Mouse (Mus musculus): ENCODE data around the gene Frat2. TPM values are rescaled to one million over a fixed set of nuclear protein-coding genes. Genes with fewer than 3 reads are reported as not detected.
A peak's percentile ranks its signal among the peaks of the same experiment; 100 is the strongest.
"Not testable (repeated sequence)": the region's sequence is repeated elsewhere in the genome, so short reads cannot be mapped to it uniquely, and the experiment has no call there.

Frat2 gene
- polyA plus RNA-seq, 1 experiment from 2014 or later: 3.0 TPM

DNA sequence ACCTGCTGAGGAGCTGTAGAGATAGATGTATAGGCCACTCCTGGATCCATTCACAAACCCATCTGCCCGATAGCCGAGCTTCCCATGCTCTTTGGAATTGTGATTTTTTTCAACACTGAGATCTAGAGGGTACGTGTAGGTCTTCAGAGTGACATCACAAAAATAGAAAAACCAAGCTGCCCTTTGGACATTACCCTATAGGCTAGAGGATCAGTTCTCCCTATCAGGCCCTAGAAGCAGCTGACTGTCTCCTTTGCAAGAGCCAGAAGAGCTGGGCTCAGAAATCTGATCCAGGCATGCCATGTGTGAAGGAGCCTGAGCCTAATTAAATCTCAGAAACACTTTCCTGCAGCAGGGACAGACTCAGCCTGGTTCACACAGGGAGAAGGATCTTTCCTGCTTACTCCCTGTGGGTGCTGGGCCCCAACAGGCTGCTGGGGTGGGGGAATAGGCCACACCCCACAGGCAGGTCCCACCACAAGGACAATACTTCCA is 9.9 kb upstream of the Frat2 start:
- Histone ChIP-seq H3K9me3 (replicated peaks) (no peaks in the 10 kb centered on the region), H3K36me3 (peaks cover 25% of the 10 kb centered on the region), H3K27ac (no peak overlapping the region), H3K4me3 (no peak overlapping the region), H3K4me1 (peaks cover 13% of the 10 kb centered on the region), H3K27me3 (ENCODE audit: low read depth, poor library complexity, severe bottlenecking) (no peaks in the 10 kb centered on the region)
- DNase-seq (ENCODE audit: low spot score): no peak
- 85% methylated on average over 3 of the region's 3 CpGs for WGBS

DNA sequence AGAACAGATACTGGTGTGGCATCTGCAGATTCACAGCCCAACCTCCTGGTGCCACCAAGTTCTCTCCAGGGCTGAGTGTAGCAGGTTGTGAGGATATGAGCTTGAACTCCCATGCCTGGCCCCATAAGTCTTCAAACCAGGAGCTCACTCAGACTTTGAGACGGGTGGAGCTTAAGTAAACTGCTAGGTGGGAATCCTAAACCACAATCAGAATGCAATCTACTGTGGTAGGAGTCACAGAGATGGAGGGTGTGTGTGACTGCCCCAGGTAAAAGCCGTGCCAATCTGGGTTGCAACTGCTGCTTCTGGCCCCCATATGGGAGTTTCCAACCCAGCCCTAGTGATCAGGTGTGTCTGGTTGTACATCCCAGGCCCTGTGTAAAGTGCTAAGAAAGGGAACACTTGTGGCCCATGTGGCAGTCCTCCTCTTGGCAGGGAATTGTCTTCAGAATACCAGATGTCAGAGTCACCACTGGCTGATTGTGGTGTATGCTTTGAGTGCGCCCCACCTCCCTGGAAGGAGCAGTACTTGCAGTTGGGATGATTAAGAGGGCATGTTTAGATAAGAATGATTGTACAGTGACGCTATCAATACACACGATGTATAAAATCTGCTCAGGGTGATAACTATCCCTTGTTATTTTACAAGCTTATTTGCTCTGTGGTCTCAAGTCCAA is 9.3 kb upstream of the Frat2 start:
- Histone ChIP-seq H3K4me1 (peaks cover 13% of the 10 kb centered on the region), H3K4me3 (no peak overlapping the region), H3K27ac (no peak overlapping the region), H3K27me3 (ENCODE audit: low read depth, poor library complexity, severe bottlenecking) (no peaks in the 10 kb centered on the region), H3K9me3 (replicated peaks) (no peaks in the 10 kb centered on the region), H3K36me3 (peaks cover 19% of the 10 kb centered on the region)
- 88% methylated on average over 5 of the region's 5 CpGs for WGBS
- DNase-seq (ENCODE audit: low spot score): no peak

DNA sequence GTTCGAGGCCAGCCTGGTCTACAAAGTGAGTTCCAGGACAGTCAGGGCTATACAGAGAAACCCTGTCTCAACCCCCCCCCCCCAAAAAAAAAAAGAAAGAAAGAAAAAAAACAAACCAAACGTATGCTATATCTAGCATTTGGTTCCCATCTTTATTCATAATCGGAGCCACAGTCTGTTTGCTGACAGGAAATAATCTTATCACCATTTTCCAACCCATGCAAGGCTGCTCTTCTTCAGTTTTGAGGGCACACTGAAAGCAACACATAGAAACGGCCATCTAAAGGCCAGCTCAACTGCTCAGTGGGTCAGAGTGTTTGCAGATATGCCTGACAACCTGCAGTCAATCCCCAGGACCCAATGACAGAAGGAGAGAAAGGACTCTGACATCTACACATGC is 4.5 kb upstream of the Frat2 start:
- H3K27me3 ChIP-seq (ENCODE audit: low read depth, poor library complexity, severe bottlenecking): no peaks in the 10 kb centered on the region
- H3K9me3 ChIP-seq (replicated peaks): no peaks in the 10 kb centered on the region
- peaks cover 22% of the 10 kb centered on the region for H3K4me1 ChIP-seq
- no peak for DNase-seq (ENCODE audit: low spot score)
- WGBS: 80% methylated on average over 4 of the region's 4 CpGs
- no peak overlapping the region for H3K27ac ChIP-seq
- H3K4me3 ChIP-seq: no peak overlapping the region
- H3K36me3 ChIP-seq: no peaks in the 10 kb centered on the region

DNA sequence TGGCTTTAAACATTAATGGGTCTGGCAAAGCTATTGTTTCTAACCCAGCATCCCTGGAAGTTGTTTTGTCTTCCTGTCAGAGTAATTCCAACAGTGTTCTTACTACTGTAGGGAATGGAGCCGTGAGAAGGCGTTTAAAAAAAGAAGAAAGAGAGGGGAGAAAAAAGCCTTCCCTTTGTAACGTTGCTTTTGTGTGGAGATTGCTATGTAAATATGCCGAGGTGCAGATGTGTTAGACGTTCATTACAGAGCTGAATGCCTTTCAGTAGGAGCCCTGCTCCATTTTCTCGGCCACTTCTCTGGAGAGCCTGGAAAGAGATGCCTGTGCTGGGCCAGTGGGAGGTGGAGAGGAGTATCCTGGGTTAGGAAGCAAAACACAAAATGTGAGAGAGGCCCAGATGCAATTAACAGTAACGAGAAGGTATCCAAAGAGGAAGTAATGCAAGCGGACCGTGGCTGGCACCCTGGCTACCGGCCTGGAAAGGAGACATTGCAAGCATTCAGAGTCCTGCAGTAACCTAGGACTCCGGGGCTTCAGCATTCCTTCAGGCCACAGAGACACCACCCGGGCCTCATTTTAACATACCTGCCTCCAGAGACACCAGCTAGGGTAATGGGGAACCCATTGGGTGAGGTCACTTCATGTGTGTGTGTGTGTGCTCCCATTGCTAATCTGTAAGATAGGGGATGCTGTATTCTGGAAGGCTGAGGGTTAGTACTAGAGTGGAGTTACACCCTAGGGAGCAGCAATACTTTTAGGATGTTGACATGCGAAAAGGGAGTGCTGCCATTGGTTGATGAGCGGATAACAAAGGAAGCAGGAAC is 3.0 kb upstream of the Frat2 start:
- Histone ChIP-seq H3K27ac (peak overlapping the region; percentile 66), H3K27me3 (ENCODE audit: low read depth, poor library complexity, severe bottlenecking) (peaks cover 10% of the 10 kb centered on the region), H3K36me3 (no peaks in the 10 kb centered on the region), H3K4me1 (peaks cover 34% of the 10 kb centered on the region), H3K9me3 (replicated peaks) (no peaks in the 10 kb centered on the region), H3K4me3 (no peak overlapping the region)
- 38% methylated on average over 14 of the region's 14 CpGs for WGBS
- no peak for DNase-seq (ENCODE audit: low spot score)

DNA sequence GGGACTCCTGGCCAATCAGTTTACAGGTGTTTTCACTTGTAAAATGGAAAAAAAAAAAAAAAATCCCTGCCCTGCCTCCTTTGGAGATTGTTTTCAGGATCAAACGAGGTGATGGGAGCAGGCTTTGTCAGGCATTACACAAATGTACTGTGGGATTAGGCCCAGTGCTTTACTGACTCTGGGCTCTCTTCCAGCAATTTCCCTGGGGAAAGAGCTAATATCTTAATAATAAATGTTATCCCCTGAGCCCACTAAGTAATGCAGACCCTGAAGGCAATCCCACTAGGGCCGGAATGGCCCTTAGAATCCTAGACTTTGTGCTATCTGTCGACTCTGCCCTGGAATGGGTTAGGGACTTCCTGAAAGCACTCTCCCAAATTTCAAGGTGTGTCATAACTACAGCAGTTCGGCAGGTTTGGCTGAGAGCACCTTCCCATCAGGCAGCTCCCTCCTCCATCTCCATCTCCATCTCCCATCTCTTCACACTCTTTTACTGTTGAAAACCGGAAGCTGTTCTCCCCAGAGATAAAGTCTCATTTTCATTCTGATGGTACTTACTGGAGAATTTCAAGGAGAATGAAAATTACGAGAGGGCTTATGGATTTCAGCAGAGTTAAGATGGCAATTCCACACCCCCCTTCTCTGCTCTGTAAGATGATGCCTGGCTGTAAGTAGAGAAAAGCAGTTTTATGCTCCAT is 2.2 kb upstream of the Frat2 start:
- Histone ChIP-seq H3K27ac (peak overlapping the region; percentile 66), H3K36me3 (no peaks in the 10 kb centered on the region), H3K27me3 (ENCODE audit: low read depth, poor library complexity, severe bottlenecking) (peaks cover 17% of the 10 kb centered on the region), H3K4me3 (no peak overlapping the region), H3K4me1 (peaks cover 34% of the 10 kb centered on the region), H3K9me3 (replicated peaks) (no peaks in the 10 kb centered on the region)
- 46% methylated on average over 6 of the region's 6 CpGs for WGBS
- DNase-seq (ENCODE audit: low spot score): no peak

DNA sequence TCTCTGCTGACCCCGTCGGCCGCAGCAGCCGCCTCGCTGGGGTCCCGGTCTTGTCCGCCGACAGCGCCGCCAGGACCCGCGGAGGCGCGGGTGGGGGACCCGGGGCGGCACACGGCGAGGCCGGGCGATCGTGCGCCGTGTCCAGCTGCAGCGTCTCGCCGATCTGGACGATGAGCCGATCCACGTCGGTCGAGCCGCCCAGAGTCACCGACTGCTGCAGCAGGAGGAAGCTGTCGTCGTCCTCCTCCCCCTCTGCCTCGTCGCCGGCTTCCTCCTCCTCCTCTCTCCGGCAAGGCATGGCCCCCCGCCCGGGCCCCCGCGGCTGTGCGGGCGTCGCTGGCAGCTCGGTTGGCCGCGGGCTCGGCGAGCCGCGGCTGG is 329 bp downstream of the Frat2 start:
- Histone ChIP-seq H3K4me1 (peaks cover 34% of the 10 kb centered on the region), H3K4me3 (peak overlapping the region; percentile 78), H3K27ac (peak overlapping the region; percentile 95), H3K27me3 (ENCODE audit: low read depth, poor library complexity, severe bottlenecking) (peaks cover 21% of the 10 kb centered on the region)
- H3K9me3 ChIP-seq (replicated peaks); H3K36me3 ChIP-seq: not testable (repeated sequence)
- under 1% methylated on average over 53 of the region's 53 CpGs for WGBS
- DNase-seq (ENCODE audit: low spot score): peak; percentile 77

DNA sequence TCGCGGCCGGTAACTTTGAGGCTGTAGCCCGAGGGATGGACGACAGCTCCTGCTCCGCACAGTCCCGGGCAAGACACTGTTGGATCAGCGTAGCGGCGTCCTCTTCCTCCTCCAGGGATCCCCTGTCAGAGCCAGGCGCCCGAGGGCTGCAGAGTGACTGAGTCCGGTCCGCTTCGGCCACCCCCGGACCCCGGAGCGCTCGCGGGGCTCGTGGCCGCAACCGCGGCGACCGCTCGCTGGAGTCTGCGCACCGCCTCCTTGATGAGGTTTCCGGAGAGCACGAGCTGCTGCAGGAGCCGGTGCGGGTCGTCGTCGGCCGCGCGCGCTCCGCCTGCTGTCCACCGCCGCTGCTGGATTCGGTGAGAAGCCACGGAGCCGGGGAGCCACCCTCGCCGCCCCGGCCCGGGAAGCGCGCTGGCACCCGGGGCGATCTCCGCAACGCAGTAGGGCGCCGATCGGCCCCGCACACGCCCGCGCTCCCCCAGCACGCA is 796 bp downstream of the Frat2 start:
- peak overlapping the region; percentile 95 for H3K27ac ChIP-seq
- H3K27me3 ChIP-seq (ENCODE audit: low read depth, poor library complexity, severe bottlenecking): peaks cover 21% of the 10 kb centered on the region
- no peaks in the 10 kb centered on the region for H3K9me3 ChIP-seq (replicated peaks)
- peaks cover 34% of the 10 kb centered on the region for H3K4me1 ChIP-seq
- H3K4me3 ChIP-seq: peak overlapping the region; percentile 78
- H3K36me3 ChIP-seq: no peaks in the 10 kb centered on the region
- under 1% methylated on average over 64 of the region's 64 CpGs for WGBS
- DNase-seq (ENCODE audit: low spot score): peak; percentile 70

DNA sequence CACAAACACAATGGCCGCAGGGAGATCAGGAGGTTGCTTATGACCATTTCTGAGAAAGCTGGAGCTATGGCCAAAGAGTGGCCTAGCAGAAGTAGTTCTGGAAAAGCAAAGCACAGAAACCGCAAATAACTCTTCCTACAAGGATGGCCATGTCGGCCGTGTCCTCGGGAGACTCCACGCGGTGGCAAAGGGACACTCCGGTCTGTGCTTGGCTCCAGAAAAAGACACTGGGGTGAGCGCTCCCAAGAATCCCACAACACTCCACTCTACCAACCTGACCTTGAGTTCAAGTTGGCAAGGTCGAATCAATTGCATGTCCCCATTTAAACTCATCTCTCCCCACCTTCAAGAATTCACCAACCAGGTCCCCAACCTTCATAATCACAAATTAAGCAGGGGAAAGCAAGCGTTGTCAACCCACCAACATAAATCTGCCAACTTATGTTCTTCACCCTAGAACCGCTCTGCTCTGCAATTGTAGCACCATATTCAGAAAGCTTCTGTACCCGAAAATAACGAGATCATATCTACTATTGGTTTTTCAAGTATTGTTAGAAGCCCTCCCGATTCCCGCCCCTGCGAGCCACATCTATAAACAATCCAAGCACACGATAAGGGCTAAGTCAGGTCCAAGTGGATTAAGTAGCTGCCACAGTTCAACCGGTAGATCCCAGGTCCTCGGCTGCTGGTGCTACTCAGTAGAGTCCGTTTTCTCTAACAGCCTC is 1.4 kb downstream of the Frat2 start:
- H3K27me3 ChIP-seq (ENCODE audit: low read depth, poor library complexity, severe bottlenecking): peaks cover 21% of the 10 kb centered on the region
- H3K27ac ChIP-seq: peak overlapping the region; percentile 95
- no peaks in the 10 kb centered on the region for H3K9me3 ChIP-seq (replicated peaks)
- H3K4me3 ChIP-seq: peak overlapping the region; percentile 78
- H3K36me3 ChIP-seq: no peaks in the 10 kb centered on the region
- peaks cover 34% of the 10 kb centered on the region for H3K4me1 ChIP-seq
- no peak for DNase-seq (ENCODE audit: low spot score)
- WGBS: 16% methylated on average over 21 of the region's 21 CpGs

DNA sequence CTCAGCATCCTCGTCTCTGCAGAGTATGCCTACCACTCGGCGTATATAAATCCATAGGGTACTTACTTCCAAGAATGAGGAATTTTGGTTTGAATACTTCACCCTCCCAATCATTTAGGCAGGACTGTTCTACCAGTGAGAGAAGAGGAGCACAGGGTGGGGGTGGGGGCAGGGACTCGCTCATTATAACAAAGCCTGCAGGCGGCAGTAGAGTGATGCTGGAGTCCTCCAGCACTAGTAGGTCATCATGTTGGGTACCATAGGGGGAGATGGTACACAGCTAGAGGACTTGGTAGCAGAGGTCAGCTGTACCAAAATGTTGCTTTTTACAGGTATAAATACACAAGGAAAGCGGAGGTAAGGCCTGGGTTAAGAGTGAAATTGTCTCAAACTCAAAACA is 3.6 kb downstream of the Frat2 start:
- WGBS: 85% methylated on average over 6 of the region's 6 CpGs
- peaks cover 20% of the 10 kb centered on the region for H3K4me1 ChIP-seq
- DNase-seq (ENCODE audit: low spot score): no peak
- peaks cover 21% of the 10 kb centered on the region for H3K27me3 ChIP-seq (ENCODE audit: low read depth, poor library complexity, severe bottlenecking)
- no peak overlapping the region for H3K4me3 ChIP-seq
- no peaks in the 10 kb centered on the region for H3K9me3 ChIP-seq (replicated peaks)
- H3K27ac ChIP-seq: no peak overlapping the region
- H3K36me3 ChIP-seq: no peaks in the 10 kb centered on the region

DNA sequence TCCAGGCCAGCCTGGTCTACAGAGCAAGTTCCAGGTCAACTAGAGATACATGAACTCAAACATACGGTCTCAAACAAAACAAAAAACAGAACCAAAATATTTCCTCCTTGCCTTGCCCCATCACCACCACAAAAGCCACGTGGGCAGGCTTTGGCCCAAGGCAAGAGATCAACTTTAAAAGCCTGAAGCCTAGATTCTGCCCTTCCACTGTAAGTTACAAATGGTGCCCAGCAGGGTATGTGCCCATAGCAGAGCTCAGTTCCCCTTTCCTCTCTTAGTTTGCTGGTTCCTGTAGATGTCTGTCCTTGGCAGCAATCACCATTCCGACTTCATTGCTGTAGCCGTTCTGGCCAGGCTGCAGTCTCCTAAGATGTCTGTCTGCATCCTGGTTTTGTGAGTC is 5.2 kb downstream of the Frat2 start:
- Histone ChIP-seq H3K27me3 (ENCODE audit: low read depth, poor library complexity, severe bottlenecking) (peaks cover 21% of the 10 kb centered on the region), H3K9me3 (replicated peaks) (no peaks in the 10 kb centered on the region), H3K27ac (no peak overlapping the region), H3K4me1 (peaks cover 26% of the 10 kb centered on the region), H3K4me3 (no peak overlapping the region), H3K36me3 (no peaks in the 10 kb centered on the region)
- no peak for DNase-seq (ENCODE audit: low spot score)
- WGBS: 85% methylated on average over 4 of the region's 4 CpGs

DNA sequence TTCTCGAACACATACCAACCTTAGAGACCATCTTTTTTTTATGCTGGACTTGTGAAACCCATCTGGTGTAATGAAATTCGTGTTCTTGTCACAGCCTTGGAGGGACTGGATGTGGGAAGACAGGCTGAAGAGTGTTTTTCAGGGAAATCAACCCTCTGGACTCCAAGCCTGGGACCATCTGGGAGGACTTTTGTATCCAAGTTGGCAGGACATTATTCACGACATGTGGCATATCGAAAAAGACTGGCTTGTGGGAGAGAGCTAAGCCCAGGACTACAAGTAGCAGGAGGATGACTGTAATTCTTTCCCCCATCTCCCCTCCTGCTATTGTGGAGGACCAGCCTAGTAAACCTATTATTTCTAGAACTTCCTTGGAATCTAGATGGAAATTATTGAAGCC is 5.7 kb downstream of the Frat2 start:
- no peak for DNase-seq (ENCODE audit: low spot score)
- no peaks in the 10 kb centered on the region for H3K9me3 ChIP-seq (replicated peaks)
- no peak overlapping the region for H3K4me3 ChIP-seq
- H3K4me1 ChIP-seq: peaks cover 27% of the 10 kb centered on the region
- no peak overlapping the region for H3K27ac ChIP-seq
- no peaks in the 10 kb centered on the region for H3K36me3 ChIP-seq
- WGBS: 88% methylated on average over 4 of the region's 4 CpGs
- H3K27me3 ChIP-seq (ENCODE audit: low read depth, poor library complexity, severe bottlenecking): peaks cover 21% of the 10 kb centered on the region

DNA sequence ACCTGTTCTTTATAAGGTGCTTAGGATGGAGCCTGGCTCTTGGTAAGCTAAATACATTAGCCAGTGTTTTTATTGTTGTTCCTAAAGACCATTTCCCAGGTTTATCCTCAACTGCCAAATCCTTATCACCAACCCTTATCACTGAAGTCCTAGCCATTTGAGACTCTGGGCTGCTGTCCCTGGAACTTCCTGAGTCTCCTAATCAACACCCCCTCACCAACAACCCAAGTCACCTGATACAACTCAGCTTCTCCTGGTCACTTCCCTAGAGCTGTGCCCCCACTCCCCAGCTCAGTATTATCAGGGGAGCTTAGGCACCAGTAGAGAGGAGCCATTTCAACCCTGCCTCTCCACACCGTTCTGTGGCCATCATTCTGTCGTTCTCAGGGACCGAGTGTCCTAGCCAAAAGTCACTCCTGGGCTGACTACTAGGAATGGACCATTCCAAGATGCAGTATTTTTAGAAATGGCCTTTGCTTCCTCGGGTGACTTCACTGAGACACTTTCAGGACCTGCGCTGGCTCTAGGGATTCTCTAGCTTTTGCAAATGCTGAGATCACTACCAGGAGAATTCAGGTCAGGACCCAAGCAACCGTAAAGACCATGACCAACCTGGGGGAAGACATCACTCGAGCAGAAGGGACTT is 6.7 kb downstream of the Frat2 start:
- WGBS: 80% methylated on average over 7 of the region's 7 CpGs
- DNase-seq (ENCODE audit: low spot score): no peak
- Histone ChIP-seq H3K4me1 (peaks cover 27% of the 10 kb centered on the region), H3K27me3 (ENCODE audit: low read depth, poor library complexity, severe bottlenecking) (peaks cover 14% of the 10 kb centered on the region), H3K36me3 (no peaks in the 10 kb centered on the region), H3K27ac (no peak overlapping the region), H3K9me3 (replicated peaks) (no peaks in the 10 kb centered on the region), H3K4me3 (no peak overlapping the region)
